Mouse (Mus musculus) brain, embryonic 14.5 days (tissue): ENCODE data around the gene Smco3.

Source experiments
- CTCF ChIP-seq: fragments of 200-500 bp; IDR thresholded peaks from 2 replicates; pipeline ENCODE4 v1.5.1; 2012; ENCODE audit warnings: inconsistent platforms, mild to moderate bottlenecking, moderate library complexity, borderline replicate concordance; ENCODE audit not compliant: insufficient read depth, insufficient read length; ENCODE audit errors: extremely low read depth
- POLR2A ChIP-seq: fragments of 200-500 bp; IDR thresholded peaks from 2 replicates; pipeline ENCODE4 v1.6.1; 2012; ENCODE audit warnings: mild to moderate bottlenecking, inconsistent platforms, borderline replicate concordance; ENCODE audit not compliant: poor library complexity, insufficient read depth, insufficient read length, severe bottlenecking; ENCODE audit errors: extremely low read depth

- no peak for TF ChIP-seq CTCF
- no peak for TF ChIP-seq POLR2A
Observed at GRCm38 (mm10) chr6:136782146-136782545, 53.1 kb downstream of the Smco3 start.
